Mouse (Mus musculus) liver, postnatal 0 days (tissue): ENCODE results near the gene Gabrb3. TPM values are rescaled to one million over a fixed set of nuclear protein-coding genes. Genes with fewer than 3 reads are reported as not detected.

Source experiments
- ATAC-seq: fragments of 200-750 bp; cut with Nextera tagmentation; 2 replicates; pipeline ENCODE4 v1.8.0; 2017; ENCODE audit warnings: mild to moderate bottlenecking, moderate library complexity
- DNase-seq: peaks from one replicate; pipeline ENCODE4 v3.0.0-alpha.2; 2016
- H3K27ac ChIP-seq: fragments of 300-500 bp; sonication (generic); 2 replicates; pipeline ENCODE4 v1.5.1; 2014; ENCODE audit warnings: antibody characterized with exemption, moderate library complexity, mild to moderate bottlenecking, low read depth
- H3K27me3 ChIP-seq: fragments of 300-500 bp; sonication (generic); 2 replicates; pipeline ENCODE4 v1.6.1; 2014; ENCODE audit warnings: low read length, control low read depth, mixed read lengths; ENCODE audit not compliant: insufficient read depth
- H3K36me3 ChIP-seq: fragments of 300-500 bp; sonication (generic); replicated peaks from 2 replicates; pipeline ENCODE4 v1.6.1; 2014; ENCODE audit warnings: mild to moderate bottlenecking, control low read depth, low read length, moderate library complexity, mixed read lengths; ENCODE audit not compliant: insufficient read depth
- H3K4me1 ChIP-seq: fragments of 300-500 bp; sonication (generic); 2 replicates; pipeline ENCODE4 v1.6.1; 2014; ENCODE audit warnings: antibody characterized with exemption, mild to moderate bottlenecking, control low read depth; ENCODE audit not compliant: insufficient read depth
- H3K4me2 ChIP-seq: fragments of 300-500 bp; sonication (generic); 2 replicates; pipeline ENCODE4 v1.6.1; 2014; ENCODE audit warnings: low read depth, mild to moderate bottlenecking, low read length, moderate library complexity, mixed read lengths
- H3K4me3 ChIP-seq: fragments of 300-500 bp; sonication (generic); 2 replicates; pipeline ENCODE4 v1.5.1; 2014; ENCODE audit warnings: low read depth, low read length
- H3K9ac ChIP-seq: fragments of 300-500 bp; sonication (generic); replicated peaks from 2 replicates; pipeline ENCODE4 v1.6.1; 2014; ENCODE audit warnings: mild to moderate bottlenecking, moderate library complexity
- H3K9me3 ChIP-seq: fragments of 300-500 bp; sonication (generic); 2 replicates; pipeline ENCODE4 v1.6.1; 2016; ENCODE audit warnings: mild to moderate bottlenecking, control low read depth, low read length, mixed read lengths
- CTCF ChIP-seq: sonication (generic); IDR thresholded peaks from 2 replicates; pipeline ENCODE4 v1.5.1; 2016; ENCODE audit warnings: antibody characterized with exemption, low read depth
- EP300 ChIP-seq: IDR thresholded peaks from 2 replicates; pipeline ENCODE4 v1.6.1; 2016; ENCODE audit warnings: antibody characterized with exemption, low read depth, mild to moderate bottlenecking
- WGBS: fragments of 180-500 bp; shearing (Covaris S2); extraction: QIAGEN DNeasy Blood & Tissue Kit; methylation state at CpG from one replicate; pipeline ENCODE4 v1.1.7; 2014; ENCODE audit not compliant: insufficient replicate concordance; 5-methylcytosine and 5-hydroxymethylcytosine counted together
- polyA plus RNA-seq: library from polyadenylated mRNA; unstranded; fragments of >200 nt; fragmentation: Nextera tagmentation; extraction: Ambion mirVana; gene quantifications from 2 replicates; pipeline ENCODE4 v1.2.1, GENCODE M21; 2015

The Gabrb3 gene
- polyA plus RNA-seq, 1 experiment from 2014 or later, result not detected

GRCm38 (mm10) chr7:57473811-57474525 is 54.5 kb downstream of the Gabrb3 start:
- Histone ChIP-seq H3K27ac (no peak overlapping the region), H3K9ac (no peak overlapping the region), H3K9me3 (no peaks in the 10 kb centered on the region), H3K4me2 (no peak overlapping the region), H3K4me1 (no peaks in the 10 kb centered on the region), H3K36me3 (no peaks in the 10 kb centered on the region), H3K27me3 (no peaks in the 10 kb centered on the region), H3K4me3 (no peak overlapping the region)
- ATAC-seq, result no peak
- TF ChIP-seq CTCF, result peak; percentile 32
- TF ChIP-seq EP300, result no peak
- 73% methylated on average over 4 of the region's 4 CpGs for WGBS
- no peak for DNase-seq

- Histone ChIP-seq H3K9ac (no peak overlapping the region), H3K4me3 (no peak overlapping the region), H3K9me3 (no peaks in the 10 kb centered on the region), H3K27ac (no peak overlapping the region), H3K27me3 (no peaks in the 10 kb centered on the region), H3K36me3 (no peaks in the 10 kb centered on the region), H3K4me2 (no peak overlapping the region), H3K4me1 (no peaks in the 10 kb centered on the region)
- DNase-seq (no peak), ATAC-seq (no peak)
- TF ChIP-seq EP300 (no peak), CTCF (no peak)
Observed at GRCm38 (mm10) chr7:57482896-57483295, 63.4 kb downstream of the Gabrb3 start.

- Histone ChIP-seq H3K4me1 (no peaks in the 10 kb centered on the region), H3K9me3 (no peaks in the 10 kb centered on the region), H3K4me2 (no peak overlapping the region), H3K36me3 (no peaks in the 10 kb centered on the region), H3K27ac (no peak overlapping the region), H3K9ac (no peak overlapping the region), H3K27me3 (no peaks in the 10 kb centered on the region), H3K4me3 (no peak overlapping the region)
- DNase-seq (no peak), ATAC-seq (no peak)
- WGBS, result 70% methylated on average over 6 of the region's 6 CpGs
- TF ChIP-seq EP300 (no peak), CTCF (no peak)
Observed at GRCm38 (mm10) chr7:57486907-57487306, 67.4 kb downstream of the Gabrb3 start.

- Histone ChIP-seq H3K27ac (no peak overlapping the region), H3K4me1 (no peaks in the 10 kb centered on the region), H3K27me3 (no peaks in the 10 kb centered on the region), H3K9me3 (no peaks in the 10 kb centered on the region), H3K4me3 (no peak overlapping the region), H3K9ac (no peak overlapping the region), H3K4me2 (no peak overlapping the region), H3K36me3 (no peaks in the 10 kb centered on the region)
- TF ChIP-seq EP300 (no peak), CTCF (no peak)
- 57% methylated on average over 4 of the region's 4 CpGs for WGBS
- ATAC-seq, result no peak
- DNase-seq, result no peak
Observed at GRCm38 (mm10) chr7:57491795-57492194, 72.3 kb downstream of the Gabrb3 start.

GRCm38 (mm10) chr7:57502809-57503208 is 83.3 kb downstream of the Gabrb3 start:
- Histone ChIP-seq H3K27ac (no peak overlapping the region), H3K9ac (no peak overlapping the region), H3K4me2 (no peak overlapping the region), H3K9me3 (no peaks in the 10 kb centered on the region), H3K36me3 (no peaks in the 10 kb centered on the region), H3K4me3 (no peak overlapping the region), H3K27me3 (no peaks in the 10 kb centered on the region), H3K4me1 (no peaks in the 10 kb centered on the region)
- DNase-seq (no peak), ATAC-seq (no peak)
- no peak for TF ChIP-seq EP300
- WGBS, result 67% methylated on average over 4 of the region's 4 CpGs

GRCm38 (mm10) chr7:57508860-57509632 is 89.6 kb downstream of the Gabrb3 start:
- Histone ChIP-seq H3K9me3 (no peaks in the 10 kb centered on the region), H3K27ac (no peak overlapping the region), H3K4me3 (no peak overlapping the region), H3K9ac (no peak overlapping the region), H3K36me3 (no peaks in the 10 kb centered on the region), H3K4me2 (no peak overlapping the region), H3K27me3 (peaks cover 22% of the 10 kb centered on the region), H3K4me1 (no peaks in the 10 kb centered on the region)
- ATAC-seq (no peak), DNase-seq (no peak)
- 10% methylated on average over 44 of the region's 72 CpGs for WGBS
- no peak for TF ChIP-seq EP300
- TF ChIP-seq CTCF, result no peak
